Mouse (Mus musculus) T-helper 2 cell (primary cell): ENCODE measurements at regions not wholly inside any gene's neighbourhood (a gene's known extent, or its start where the extent isn't known, plus 50 kb on each side); places are given as distances from the start of the nearest gene placed in this dataset.

Experiments
- in situ Hi-C: fragments of 300-600 bp; cut with MboI, MseI; formaldehyde crosslinking; loops from one replicate; pipeline ENCODE4 v1.15.1; 2025; ENCODE audit warnings: high pct_unique_total_duplicates

DNA sequence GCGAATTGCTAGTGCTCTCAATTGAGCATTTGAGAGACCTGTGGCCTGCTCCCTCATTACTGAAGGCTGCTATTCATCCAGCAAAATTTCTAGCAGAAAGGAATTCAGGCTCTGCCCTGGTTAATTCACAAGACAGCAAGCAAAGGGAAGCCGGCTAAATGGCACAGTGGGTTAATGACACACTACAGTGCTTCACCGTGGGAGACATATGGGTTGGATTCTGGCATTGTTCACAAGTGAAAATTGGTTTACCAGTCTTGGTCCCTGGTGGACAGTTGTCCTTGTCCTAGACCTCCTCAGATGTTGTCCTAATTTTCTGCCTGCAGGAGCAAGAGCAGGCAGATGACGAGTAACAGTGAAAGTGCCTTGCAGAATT is 527.3 kb downstream of the Gm11232 start:
- in situ Hi-C loops: no loop called here

DNA sequence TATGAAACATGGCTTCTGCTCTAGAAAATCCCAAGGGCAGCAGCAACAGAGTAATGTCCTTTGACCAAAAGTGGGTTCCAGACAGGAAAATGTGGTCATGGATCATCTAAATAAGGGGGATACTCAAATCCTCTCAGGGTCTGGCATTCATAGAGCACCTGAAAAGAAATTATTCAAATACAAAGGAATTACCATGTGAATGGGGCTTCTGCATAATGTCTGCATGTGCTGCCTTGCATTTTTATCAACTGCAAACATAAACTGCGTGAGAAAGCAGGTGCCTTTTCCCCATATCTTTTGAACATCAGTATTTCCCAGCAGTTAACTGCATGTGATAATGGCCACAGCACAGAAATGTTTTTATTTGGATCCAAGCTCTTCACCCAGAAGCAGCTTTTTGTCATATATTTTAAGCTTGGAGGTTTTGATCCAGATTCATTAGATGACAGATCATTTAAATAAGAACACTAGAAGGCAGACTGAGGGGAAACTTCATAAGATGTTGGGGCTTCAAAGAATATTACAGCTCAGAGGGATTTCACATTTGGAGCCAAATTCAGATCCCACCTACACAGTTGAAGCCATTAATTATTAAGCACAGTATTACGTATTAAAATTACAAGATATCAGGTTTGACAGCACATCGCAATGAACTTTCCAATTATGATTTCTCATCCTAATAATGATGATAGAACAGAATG is 527.8 kb downstream of the Gm11232 start:
- in situ Hi-C loops: no loop called here

DNA sequence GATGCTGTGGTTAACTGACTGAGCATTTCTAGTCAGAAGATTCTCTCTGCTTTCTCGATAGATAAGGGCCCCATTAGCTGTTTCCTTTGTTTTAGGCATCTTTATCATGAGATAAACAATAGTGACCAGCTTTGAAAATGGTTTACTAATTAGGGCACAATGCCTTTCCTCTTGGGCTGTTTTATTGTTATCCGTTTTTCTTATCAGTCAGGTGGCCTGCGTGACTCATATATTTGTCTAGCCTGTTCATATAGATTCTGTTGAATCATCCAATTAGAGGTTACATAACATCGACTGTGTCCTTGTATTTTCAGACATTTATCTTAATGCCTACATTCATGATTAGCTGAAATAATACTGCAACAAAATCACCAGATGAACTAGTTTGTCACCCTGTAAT is 531.1 kb downstream of the Gm11232 start:
- in situ Hi-C loops: no loop called here

DNA sequence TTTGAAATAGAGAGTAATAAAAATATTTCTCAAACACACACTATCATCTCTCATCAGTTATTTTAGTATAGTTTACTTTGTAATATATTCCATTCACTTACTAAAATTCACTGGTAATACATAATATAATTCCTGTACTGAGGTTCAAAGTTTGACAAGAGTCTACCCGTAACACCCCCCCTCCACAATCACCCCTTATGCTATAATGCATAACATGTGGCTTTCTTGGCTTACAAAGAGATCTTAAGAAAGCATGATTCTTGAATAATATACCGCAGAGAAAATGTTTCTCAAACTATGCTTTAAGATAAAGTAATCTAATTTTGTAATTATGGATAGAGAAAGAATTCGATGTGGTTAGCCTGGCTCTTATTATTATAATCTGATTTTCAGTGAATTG is 539.7 kb downstream of the Gm11232 start:
- in situ Hi-C loops: no loop called here

DNA sequence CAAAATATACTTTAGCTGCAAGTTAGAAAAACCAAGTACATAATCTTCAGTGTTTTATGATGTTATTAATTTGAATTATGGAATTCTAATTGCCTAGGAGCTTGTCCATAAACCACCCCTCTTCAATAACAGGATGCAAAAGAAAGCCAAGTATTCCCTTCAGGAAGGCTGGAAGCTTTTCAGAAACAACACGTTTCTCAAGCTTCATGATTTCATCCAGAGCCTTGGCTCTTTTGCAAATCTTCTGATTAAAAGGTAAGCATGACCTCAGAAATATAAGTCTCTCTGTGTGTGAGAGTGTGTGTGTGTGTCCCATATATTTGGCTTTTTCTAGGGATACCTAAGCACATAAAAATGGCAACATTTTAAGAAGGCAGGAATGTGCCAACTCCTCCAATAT is 570.0 kb downstream of the Gm11232 start:
- in situ Hi-C loops: no loop called here

DNA sequence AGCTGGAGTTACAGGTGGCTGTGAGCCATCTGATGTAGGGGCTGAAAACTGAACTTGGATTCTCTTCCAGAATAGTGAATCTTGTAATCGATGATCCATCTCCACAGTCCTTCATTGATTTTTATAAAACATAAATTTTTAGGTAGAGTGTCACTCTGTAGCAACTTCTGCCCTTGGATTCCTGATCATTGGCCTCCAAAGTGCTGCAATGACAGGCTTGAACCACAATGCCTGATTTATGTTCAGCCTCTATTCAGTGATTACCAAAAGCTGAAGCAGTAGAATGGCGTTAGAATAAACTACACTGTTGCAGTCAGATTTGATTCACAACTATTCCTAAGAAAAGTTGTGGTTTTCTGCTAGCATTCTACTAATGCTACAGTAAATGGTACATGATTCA is 580.1 kb downstream of the Gm11232 start:
- in situ Hi-C loops: no loop called here

DNA sequence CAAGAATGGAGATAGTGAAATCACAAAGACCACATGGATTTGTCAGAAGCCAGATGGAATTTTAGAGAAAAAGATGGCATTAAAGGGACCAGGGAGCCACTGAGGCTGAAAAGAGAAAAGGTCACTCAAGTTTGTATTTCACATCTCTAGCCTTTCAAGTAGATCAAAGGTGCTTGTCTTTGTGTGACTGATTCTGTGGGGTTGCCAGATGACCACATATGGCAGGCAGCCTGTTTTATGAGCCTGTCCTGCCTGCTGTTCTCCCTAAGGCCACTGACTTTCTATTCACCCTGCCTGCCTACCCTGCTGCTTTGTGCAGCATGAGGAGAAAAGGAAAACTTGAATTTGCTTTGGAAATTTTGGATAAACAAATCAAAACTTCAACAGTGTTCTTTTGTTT is 592.0 kb downstream of the Gm11232 start:
- in situ Hi-C loops: loop anchor here (10.0 kb wide), 1 partner anchor 771 kb away; no protein-coding TSS in a partner anchor

DNA sequence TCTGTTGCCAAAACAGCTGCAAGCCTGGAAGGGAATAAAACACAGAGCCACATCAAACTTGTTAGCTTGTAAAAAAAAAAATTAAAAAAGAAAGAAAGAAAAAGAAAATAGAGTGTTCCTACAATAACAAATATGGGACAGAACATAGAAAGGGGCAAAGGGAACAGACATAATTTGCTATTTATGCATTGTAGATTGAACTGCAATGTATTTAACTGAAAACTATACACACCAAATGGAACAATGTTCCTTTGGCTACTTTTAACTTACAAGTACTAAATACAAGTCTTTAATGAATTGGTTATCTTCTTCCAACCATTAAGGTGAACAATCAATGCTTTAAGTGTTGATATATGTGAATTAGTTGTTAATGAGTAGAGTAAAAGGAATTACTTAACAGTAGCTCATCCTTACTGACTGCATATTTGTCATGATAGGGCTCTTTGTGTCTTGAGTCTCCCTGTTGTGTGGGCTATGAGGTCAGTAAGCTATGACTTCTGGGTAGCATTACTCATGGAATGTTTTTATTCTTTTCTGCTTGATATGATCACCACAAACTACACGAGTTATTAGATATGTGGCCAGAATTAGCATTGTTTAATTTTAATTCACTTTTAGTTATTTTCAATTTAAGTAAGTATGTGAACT is 597.0 kb upstream of the Megf9 start:
- in situ Hi-C loops: no loop called here

DNA sequence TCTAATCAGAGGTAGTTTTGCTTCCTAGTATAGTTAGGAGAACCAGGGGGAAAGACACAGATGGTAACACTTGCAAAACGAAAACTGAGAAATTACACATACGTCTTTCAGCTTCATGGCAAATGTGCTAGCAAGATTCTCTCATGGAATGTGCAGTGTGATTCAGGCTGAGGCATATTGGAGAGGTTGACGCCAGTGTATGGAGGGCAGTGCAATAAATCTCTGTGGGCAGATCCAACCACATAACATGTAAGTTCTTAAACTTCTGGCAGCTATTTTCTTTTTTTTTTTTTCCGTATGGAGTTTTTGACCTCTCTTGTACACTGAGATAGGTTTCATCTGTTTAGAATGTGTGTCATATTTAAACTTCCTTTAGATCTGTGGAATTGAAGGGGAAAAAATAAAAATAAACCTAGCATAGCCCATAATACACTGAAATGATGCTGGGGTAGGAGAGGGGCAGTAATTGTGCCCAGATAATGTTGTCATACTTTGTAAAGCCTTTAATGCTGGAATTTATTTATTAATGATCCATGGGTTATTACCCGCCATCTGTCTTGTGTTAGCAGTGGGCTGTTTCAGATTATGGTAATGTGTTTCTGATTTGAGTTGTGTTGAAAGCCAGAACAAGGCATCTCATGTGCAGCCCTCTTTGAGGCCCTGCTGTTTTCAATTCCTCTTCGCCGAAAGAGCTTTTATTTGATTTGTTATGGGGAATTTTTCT is 596.3 kb upstream of the Megf9 start:
- in situ Hi-C loops: no loop called here

DNA sequence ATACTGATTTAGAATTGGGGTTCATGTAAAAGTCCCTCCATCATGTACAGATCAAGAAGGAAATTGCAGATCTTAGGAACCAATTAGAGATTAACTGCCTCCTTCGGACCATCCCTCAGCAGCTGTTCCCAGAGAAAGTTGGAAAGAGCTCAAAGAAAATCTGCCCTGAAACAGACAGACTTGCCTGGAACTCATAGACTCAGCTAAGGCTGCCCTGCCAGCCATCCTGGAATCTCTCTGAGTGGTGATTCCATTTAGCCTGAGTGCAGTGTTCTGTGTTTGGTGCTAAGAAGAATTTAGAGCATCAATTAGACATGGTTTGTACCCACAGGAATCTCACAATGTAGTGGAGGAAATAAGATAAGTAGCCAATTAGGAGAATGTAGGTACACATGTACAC is 594.5 kb upstream of the Megf9 start:
- in situ Hi-C loops: no loop called here
